Mouse (Mus musculus) frontal cortex, postnatal 14 days (tissue): ENCODE data around the gene Sorcs2.

Experiments used
- DNase-seq, 2 experiments: peaks; one replicate each; pipeline ENCODE4 v3.0.0; 2022; ENCODE audit warnings: low spot score in 2 of 2

The Sorcs2 gene

GRCm38 (mm10) chr5:36358161-36358560 is 39.8 kb downstream of the Sorcs2 start:
- DNase-seq = no peak

- no peak for DNase-seq
Observed at GRCm38 (mm10) chr5:36356659-36357058, 41.3 kb downstream of the Sorcs2 start.

GRCm38 (mm10) chr5:36355683-36356082 is 42.3 kb downstream of the Sorcs2 start:
- no peak for DNase-seq

DNA sequence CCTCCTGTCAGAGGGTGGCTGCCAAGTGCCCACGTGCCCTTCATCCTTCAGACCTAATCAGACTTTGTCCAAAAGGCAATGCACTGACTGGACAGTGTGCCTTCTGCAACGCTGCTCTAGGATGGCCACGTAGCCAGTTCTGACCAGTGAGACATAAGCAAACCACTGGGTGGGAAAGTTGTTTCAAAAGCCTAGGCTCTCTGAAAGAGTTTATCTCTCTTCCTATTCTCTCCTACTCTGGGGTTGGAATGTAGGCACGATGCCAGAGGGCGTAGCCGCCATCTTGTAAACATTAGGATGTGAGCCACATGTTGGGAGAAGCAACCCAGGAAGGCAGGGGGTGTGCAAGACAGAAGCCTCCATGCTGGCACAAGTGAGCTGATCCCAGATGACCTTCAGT is 44.3 kb downstream of the Sorcs2 start:
- no peak for DNase-seq

GRCm38 (mm10) chr5:36353194-36353593 is 44.7 kb downstream of the Sorcs2 start:
- DNase-seq = no peak

DNA sequence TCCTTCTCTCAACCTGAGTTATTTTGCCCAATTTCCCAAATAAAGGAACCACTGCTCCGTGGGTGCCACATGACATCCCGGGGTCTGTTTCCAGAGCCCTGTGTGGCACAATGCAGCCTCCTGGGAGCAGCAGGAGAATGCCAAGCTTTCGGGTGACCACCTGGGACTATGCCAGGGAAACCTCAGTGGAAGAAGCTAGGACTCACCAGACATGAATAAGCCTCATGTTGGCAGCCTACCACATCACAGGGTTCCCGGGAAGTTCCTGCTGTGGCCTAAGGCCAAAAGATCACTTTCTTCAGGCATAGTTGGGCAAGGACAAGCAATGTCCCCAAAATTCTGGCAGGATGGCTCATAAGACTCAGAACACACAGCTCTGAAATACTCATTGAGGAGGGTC is 51.2 kb downstream of the Sorcs2 start:
- DNase-seq = no peak

GRCm38 (mm10) chr5:36339283-36339682 is 58.7 kb downstream of the Sorcs2 start:
- no peak for DNase-seq

GRCm38 (mm10) chr5:36336252-36336651 is 61.7 kb downstream of the Sorcs2 start:
- DNase-seq = no peak

DNA sequence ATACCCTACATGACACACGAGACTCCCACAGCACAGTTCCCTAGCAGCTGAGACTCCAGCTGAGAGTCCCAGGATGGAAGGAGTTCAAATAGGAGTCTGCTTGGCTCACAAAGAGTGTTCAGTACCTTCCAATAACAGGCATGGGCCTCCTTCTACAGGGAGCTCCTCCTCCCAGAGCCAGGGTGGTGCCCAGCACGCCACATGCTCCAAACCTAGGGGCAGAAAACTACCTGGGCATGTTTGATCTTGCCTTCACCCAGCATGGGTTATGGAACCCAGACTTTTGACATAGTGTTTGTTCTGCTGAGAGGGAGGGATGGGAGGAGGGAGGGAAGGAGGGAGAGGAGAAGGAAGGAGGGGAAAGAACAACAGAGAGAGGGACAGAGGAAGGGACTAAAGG is 62.3 kb downstream of the Sorcs2 start:
- DNase-seq = no peak

- DNase-seq = no peak
Observed at GRCm38 (mm10) chr5:36334227-36334626, 63.7 kb downstream of the Sorcs2 start.

GRCm38 (mm10) chr5:36330472-36331155 is 67.3 kb downstream of the Sorcs2 start:
- no peak for DNase-seq

DNA sequence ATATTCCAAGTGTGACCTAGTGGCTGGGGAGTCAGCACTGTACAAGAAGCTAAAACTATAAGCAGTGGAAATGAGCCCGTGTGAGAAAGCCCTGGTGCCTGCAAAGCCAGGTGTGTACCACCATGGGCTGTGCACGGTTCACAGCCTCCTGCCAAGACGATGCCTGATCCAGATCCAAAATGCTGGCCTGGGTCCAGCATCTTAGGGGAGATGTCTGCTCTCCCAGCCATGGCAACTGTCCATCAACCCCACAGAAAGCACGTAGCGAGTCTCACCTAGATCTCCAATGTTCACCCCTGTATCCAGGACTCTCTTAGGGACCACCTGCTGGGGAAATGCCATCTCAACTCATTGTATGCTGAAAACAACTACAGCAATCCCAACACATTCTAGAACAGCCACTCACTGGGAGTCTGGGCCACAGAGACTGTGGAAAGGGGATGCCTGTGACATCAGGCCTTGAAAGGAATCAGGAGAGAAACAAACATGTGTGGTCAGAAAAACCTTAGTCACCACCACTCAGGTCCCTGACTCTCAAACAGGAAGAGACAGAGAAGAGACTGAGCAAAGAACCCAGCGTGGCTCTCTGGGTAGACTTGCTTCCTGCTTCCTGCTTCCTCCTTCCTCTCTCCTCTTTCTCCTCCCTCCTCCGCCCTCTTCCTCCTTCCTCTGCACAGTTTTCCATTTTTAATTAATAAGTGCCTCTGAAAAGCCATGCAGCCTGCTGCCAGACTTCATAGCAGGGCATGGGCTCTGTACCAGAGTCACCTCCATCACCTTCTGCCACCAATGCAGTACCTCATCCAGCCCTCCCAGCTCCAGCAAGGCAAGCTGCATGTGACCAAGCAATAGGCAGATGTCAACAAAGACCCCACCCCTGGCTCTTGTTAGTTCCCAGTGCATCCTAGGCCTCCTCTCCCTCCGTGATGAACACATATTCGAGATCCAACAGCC is 71.6 kb downstream of the Sorcs2 start:
- no peak for DNase-seq

GRCm38 (mm10) chr5:36324140-36324572 is 73.8 kb downstream of the Sorcs2 start:
- peak; percentile 47 to 71 for DNase-seq

- peak in 1 of 2 experiments; percentile 62 for DNase-seq
Observed at GRCm38 (mm10) chr5:36323526-36323925, 74.4 kb downstream of the Sorcs2 start.

GRCm38 (mm10) chr5:36321581-36321980 is 76.4 kb downstream of the Sorcs2 start:
- DNase-seq = no peak

GRCm38 (mm10) chr5:36320667-36321066 is 77.3 kb downstream of the Sorcs2 start:
- no peak for DNase-seq

GRCm38 (mm10) chr5:36317641-36318368 is 80.1 kb downstream of the Sorcs2 start:
- DNase-seq = no peak

- no peak for DNase-seq
Observed at GRCm38 (mm10) chr5:36315106-36315505, 82.8 kb downstream of the Sorcs2 start.

DNA sequence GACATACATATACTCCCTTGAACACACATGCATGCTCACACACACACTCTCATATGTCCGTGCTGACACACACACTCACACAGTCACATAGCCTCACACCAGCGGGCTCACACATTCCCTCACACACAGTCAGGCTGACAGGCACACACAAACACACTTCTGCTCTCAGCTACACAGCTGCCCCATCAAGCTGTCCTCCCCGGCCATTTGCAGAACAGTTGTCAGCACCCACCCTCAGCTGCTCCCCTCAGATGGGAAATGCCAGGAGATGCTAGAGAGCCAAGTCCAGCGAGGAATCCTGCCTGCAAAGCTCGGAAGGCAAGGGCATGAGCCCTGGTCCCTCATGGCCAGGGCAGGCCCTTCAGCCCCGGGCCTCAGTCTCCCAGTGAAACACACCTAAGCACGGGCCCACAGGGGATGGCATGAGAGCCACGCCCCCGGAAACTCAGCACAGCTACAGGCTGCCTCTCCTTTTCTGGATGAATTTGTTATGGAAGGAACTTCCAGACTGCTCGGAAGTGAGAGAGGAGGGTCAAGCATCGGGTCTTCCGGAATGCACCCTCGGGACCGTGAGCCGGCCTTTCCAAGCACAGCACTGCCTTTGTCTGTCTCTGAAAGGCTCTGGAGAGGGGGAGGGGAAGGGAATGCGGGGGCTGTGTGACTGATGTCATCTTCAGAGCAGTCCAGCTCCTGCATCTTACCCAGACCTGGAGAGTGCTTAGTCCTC is 84.4 kb downstream of the Sorcs2 start:
- peak in 1 of 2 experiments; percentile 13 for DNase-seq

- DNase-seq = no peak
Observed at GRCm38 (mm10) chr5:36312926-36313325, 85.0 kb downstream of the Sorcs2 start.

DNA sequence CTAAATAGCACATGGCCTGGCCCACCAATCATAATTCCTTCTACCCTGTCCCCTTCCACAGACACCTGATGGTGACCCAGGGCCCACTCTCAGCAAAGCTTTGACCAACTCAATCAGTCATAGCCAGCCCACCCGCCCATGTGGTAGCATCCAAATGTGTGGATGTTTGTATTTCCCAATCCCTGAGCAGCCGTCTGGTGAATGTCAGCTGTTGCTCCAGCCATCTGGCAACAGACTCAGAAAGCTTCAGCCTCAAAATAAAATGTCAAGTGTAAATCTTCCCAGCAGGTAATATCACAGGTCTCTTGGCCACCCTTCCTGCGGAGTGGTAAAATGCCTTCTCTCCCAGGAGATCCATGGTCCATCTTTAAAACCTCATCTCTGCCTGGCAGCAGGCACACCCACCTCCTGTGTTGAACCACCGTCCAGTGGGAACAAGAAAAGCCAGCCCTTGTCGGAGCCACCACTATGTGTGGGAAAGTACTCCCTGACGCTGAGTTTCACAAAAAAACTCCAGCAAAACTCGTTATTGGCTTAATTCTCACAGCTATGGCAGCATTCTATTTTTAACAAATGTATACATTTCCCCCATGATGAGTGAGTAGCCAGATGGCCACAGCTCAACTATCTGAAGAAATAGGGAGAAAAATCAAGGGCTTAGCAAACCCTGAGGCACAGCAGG is 93.5 kb downstream of the Sorcs2 start:
- DNase-seq = no peak
